Mouse (Mus musculus): Measurements from ENCODE around the gene Haus3.
A peak's percentile ranks its signal among the peaks of the same experiment; 100 is the strongest.

The Haus3 gene

GRCm38 (mm10) chr5:34186961-34187391, 17.6 kb upstream of the Haus3 start:
- peak; percentile 51 to 57 for DNase-seq (ENCODE audit: low spot score in 2 of 2)

GRCm38 (mm10) chr5:34186391-34186790, 17.1 kb upstream of the Haus3 start:
- DNase-seq (ENCODE audit: low spot score in 2 of 2) = no peak

- DNase-seq (ENCODE audit: low spot score in 2 of 2) = no peak
These were observed 16.5 kb upstream of the Haus3 start for GRCm38 (mm10) chr5:34185791-34186190.

- no peak for DNase-seq (ENCODE audit: low spot score in 2 of 2)
These were observed 15.8 kb upstream of the Haus3 start for GRCm38 (mm10) chr5:34185051-34185580.

- DNase-seq (ENCODE audit: low spot score in 2 of 2) = no peak
These were observed 14.6 kb upstream of the Haus3 start for GRCm38 (mm10) chr5:34183976-34184375.

GRCm38 (mm10) chr5:34183156-34183880, 14.0 kb upstream of the Haus3 start:
- no peak for DNase-seq (ENCODE audit: low spot score in 2 of 2)

- DNase-seq (ENCODE audit: low spot score in 2 of 2) = no peak
These were observed 13.2 kb upstream of the Haus3 start for GRCm38 (mm10) chr5:34182486-34182885.

- DNase-seq (ENCODE audit: low spot score in 2 of 2) = peak in 1 of 2 experiments; percentile 0
These were observed 8.5 kb upstream of the Haus3 start for GRCm38 (mm10) chr5:34177821-34178220.

- DNase-seq (ENCODE audit: low spot score in 2 of 2) = no peak
These were observed 7.8 kb upstream of the Haus3 start for GRCm38 (mm10) chr5:34177091-34177490.

- peak in 1 of 2 experiments; percentile 1 for DNase-seq (ENCODE audit: low spot score in 2 of 2)
These were observed 7.4 kb upstream of the Haus3 start for GRCm38 (mm10) chr5:34176691-34177090.

GRCm38 (mm10) chr5:34175403-34175694, 6.0 kb upstream of the Haus3 start:
- peak in 1 of 2 experiments; percentile 1 for DNase-seq (ENCODE audit: low spot score in 2 of 2)

GRCm38 (mm10) chr5:34174550-34175402, 5.4 kb upstream of the Haus3 start:
- no peak for DNase-seq (ENCODE audit: low spot score in 2 of 2)

- DNase-seq (ENCODE audit: low spot score in 2 of 2) = no peak
These were observed 4.7 kb upstream of the Haus3 start for GRCm38 (mm10) chr5:34174021-34174420.

GRCm38 (mm10) chr5:34170726-34171125, 1.4 kb upstream of the Haus3 start:
- DNase-seq (ENCODE audit: low spot score in 2 of 2) = peak in 1 of 2 experiments; percentile 3

- peak in 1 of 2 experiments; percentile 4 for DNase-seq (ENCODE audit: low spot score in 2 of 2)
These were observed 627 bp upstream of the Haus3 start for GRCm38 (mm10) chr5:34169954-34170353.

- DNase-seq (ENCODE audit: low spot score in 2 of 2) = no peak
These were observed 1.5 kb downstream of the Haus3 start for GRCm38 (mm10) chr5:34167857-34168256.

GRCm38 (mm10) chr5:34165793-34166192, 3.5 kb downstream of the Haus3 start:
- no peak for DNase-seq (ENCODE audit: low spot score in 2 of 2)

- DNase-seq (ENCODE audit: low spot score in 2 of 2) = no peak
These were observed 20.9 kb downstream of the Haus3 start for GRCm38 (mm10) chr5:34148476-34148875.

- no peak for DNase-seq (ENCODE audit: low spot score in 2 of 2)
These were observed 21.8 kb downstream of the Haus3 start for GRCm38 (mm10) chr5:34147554-34147953.

GRCm38 (mm10) chr5:34139751-34140150, 29.6 kb downstream of the Haus3 start:
- peak; percentile 3 to 7 for DNase-seq (ENCODE audit: low spot score in 2 of 2)

- DNase-seq (ENCODE audit: low spot score in 2 of 2) = no peak
These were observed 36.6 kb downstream of the Haus3 start for GRCm38 (mm10) chr5:34132731-34133130.

- DNase-seq (ENCODE audit: low spot score in 2 of 2) = no peak
These were observed 45.2 kb downstream of the Haus3 start for GRCm38 (mm10) chr5:34124131-34124530.
